Comparison of ENCODE assay signal across 12 mouse cellular contexts in genomic region chr5:66576299-66576698, GRCm38 (mm10). TPM values are rescaled to one million over a fixed set of nuclear protein-coding genes. Genes with fewer than 3 reads are reported as not detected.
DNase-seq lines count a peak whose midpoint lies in the region; ATAC-seq and TF ChIP-seq lines count a peak whose summit lies in the region.
"Had no signal": no experiment of that assay in that cellular context is flagged by ENCODE, and none has a peak within 500 bp of the region (broad histone marks: within the 10 kb centered on the region; RNA-seq: fewer than 3 reads in every experiment).

No protein-coding gene starts in this region.

- no peaks in the 10 kb centered on the region for H3K36me3 ChIP-seq in forebrain, embryonic 15.5 days
- H3K36me3 ChIP-seq: heart, embryonic 10.5 days; limb, embryonic 12.5 days had no signal

- no peak for DNase-seq in layer of hippocampus, adult 2 months (ENCODE audit: low spot score in 2 of 2)
- DNase-seq in layer of hippocampus, postnatal 36 days, result no peak
- peak; percentile 29 to 39 for DNase-seq in cerebellum, adult 2 months
- peak; percentile 58 for DNase-seq in retina, postnatal 1 day
- DNase-seq in kidney, postnatal 10 days, result no peak
- DNase-seq in adrenal gland, adult (ENCODE audit: inconsistent age in 2 of 2, low spot score in 1 of 2), result no peak
- DNase-seq: kidney, postnatal 36 days; lung, adult 2 months; thymus, postnatal 4 days had no signal

- H3K27me3 ChIP-seq in cerebellum, adult 2 months (ENCODE audit: control insufficient read depth, insufficient read depth, low read length), result no peaks in the 10 kb centered on the region
- no peaks in the 10 kb centered on the region for H3K27me3 ChIP-seq in forebrain, embryonic 15.5 days
- H3K27me3 ChIP-seq: limb, embryonic 12.5 days had no signal

- WGBS in cerebellum, adult 2 months, result 26% methylated on average over 9 of the region's 9 CpGs
- WGBS in forebrain, embryonic 15.5 days, result 53% methylated on average over 9 of the region's 9 CpGs

- no peak for TF ChIP-seq CTCF in layer of hippocampus, adult 2 months (conservative IDR thresholded peaks at IDR 0.05)
- no peak for TF ChIP-seq CTCF in cerebellum, adult 2 months (IDR thresholded peaks at IDR 0.05; ENCODE audit: borderline replicate concordance, insufficient read depth, low read depth, low read length)

- peaks cover 10% of the 10 kb centered on the region for H3K4me1 ChIP-seq in cerebellum, adult 2 months (ENCODE audit: control insufficient read depth, insufficient read depth, low read length)
- H3K4me1 ChIP-seq in forebrain, embryonic 15.5 days, result peaks cover 7% of the 10 kb centered on the region

- no peak for TF ChIP-seq POLR2A in cerebellum, adult 2 months (IDR thresholded peaks at IDR 0.05; ENCODE audit: borderline replicate concordance, insufficient read depth, low read length)

- 0 out of 2 replicates have a peak, but pooled peaks have one; percentile 41 for ATAC-seq in forebrain, embryonic 15.5 days (replicated peaks)

- H3K9me3 ChIP-seq in forebrain, embryonic 15.5 days, result no peaks in the 10 kb centered on the region
- H3K9me3 ChIP-seq: heart, embryonic 10.5 days; limb, embryonic 12.5 days had no signal

- no peak overlapping the region for H3K4me3 ChIP-seq in layer of hippocampus, adult 2 months
- H3K4me3 ChIP-seq in cerebellum, adult 2 months (replicated peaks; ENCODE audit: insufficient read depth, low read depth, low read length), result no peak overlapping the region
- no peak overlapping the region for H3K4me3 ChIP-seq in forebrain, embryonic 15.5 days
- H3K4me3 ChIP-seq: heart, embryonic 10.5 days; limb, embryonic 12.5 days had no signal

- H3K27ac ChIP-seq in layer of hippocampus, adult 2 months, result peak overlapping the region; percentile 46; the same call in 1 of the 2 replicates
- no peak overlapping the region for H3K27ac ChIP-seq in cerebellum, adult 2 months (ENCODE audit: insufficient read depth, low read length)
- H3K27ac ChIP-seq in forebrain, embryonic 15.5 days (replicated peaks), result no peak overlapping the region
- H3K27ac ChIP-seq: heart, embryonic 10.5 days; limb, embryonic 12.5 days had no signal

- no peak overlapping the region for H3K9ac ChIP-seq in forebrain, embryonic 15.5 days (replicated peaks)
- H3K9ac ChIP-seq: limb, embryonic 12.5 days had no signal

- no peak overlapping the region for H3K4me2 ChIP-seq in forebrain, embryonic 15.5 days (replicated peaks)
- H3K4me2 ChIP-seq: limb, embryonic 12.5 days had no signal

RNA-seq across cellular contexts. Expression of gene Apbb2, which starts 42.3 kb away (rescaled TPM):
- total RNA-seq in layer of hippocampus, adult 2 months (2021), result 10 to 100 TPM; 54.5 to 58.6 TPM
- 10 to 100 TPM; 48.7 to 59.2 TPM for total RNA-seq in layer of hippocampus, postnatal 36 days (2021)
- 34.7 and 36.1 TPM in 2 replicates for polyA plus RNA-seq in cerebellum, adult 2 months (2012; rRNA removed)
- polyA plus RNA-seq in forebrain, embryonic 15.5 days (2015; fragmentation: Nextera tagmentation; extraction: Ambion mirVana), result 85.6 and 85.8 TPM in 2 replicates

Comparison
In these comparisons a context has a peak if more than half of its experiments do, and no peak if none do; other contexts are left out.
1. DNase-seq: peak in cerebellum, adult 2 months (2 of 2) and retina, postnatal 1 day (single experiment); none in layer of hippocampus, adult 2 months (0 of 2), layer of hippocampus, postnatal 36 days (0 of 2), kidney, postnatal 10 days (single experiment) and adrenal gland, adult (0 of 2).